Mouse (Mus musculus): ENCODE results near the gene Isca2.

The Isca2 gene

GRCm38 (mm10) chr12:84772726-84773441, at the start of gene Isca2, which contains the start of gene Npc2:
TSS of gene Isca2 (plus strand) at chr12:84773251.
TSS of gene Npc2 (minus strand) at chr12:84773152.
- no peaks in the 10 kb centered on the region for H3K36me3 ChIP-seq (ENCODE audit: control insufficient read depth, insufficient read depth, low read length, poor library complexity, severe bottlenecking)
- DNase-seq (ENCODE audit: low read depth, low spot score): peak; percentile 99

GRCm38 (mm10) chr12:84726391-84726790, 46.7 kb upstream of the Isca2 start:
- Histone ChIP-seq H3K36me3 (ENCODE audit: control insufficient read depth, insufficient read depth, low read length, poor library complexity, severe bottlenecking) (no peaks in the 10 kb centered on the region), H3K27me3 (ENCODE audit: control insufficient read depth, insufficient read depth, low read length, poor library complexity, severe bottlenecking) (no peaks in the 10 kb centered on the region)
- no peak for DNase-seq (ENCODE audit: low read depth, low spot score)

More at GRCm38 (mm10) chr12:84772726-84773441, at the start of gene Isca2, which contains the start of gene Npc2:
- H3K27me3 ChIP-seq (ENCODE audit: control insufficient read depth, insufficient read depth, low read length, poor library complexity, severe bottlenecking): no peaks in the 10 kb centered on the region

DNA sequence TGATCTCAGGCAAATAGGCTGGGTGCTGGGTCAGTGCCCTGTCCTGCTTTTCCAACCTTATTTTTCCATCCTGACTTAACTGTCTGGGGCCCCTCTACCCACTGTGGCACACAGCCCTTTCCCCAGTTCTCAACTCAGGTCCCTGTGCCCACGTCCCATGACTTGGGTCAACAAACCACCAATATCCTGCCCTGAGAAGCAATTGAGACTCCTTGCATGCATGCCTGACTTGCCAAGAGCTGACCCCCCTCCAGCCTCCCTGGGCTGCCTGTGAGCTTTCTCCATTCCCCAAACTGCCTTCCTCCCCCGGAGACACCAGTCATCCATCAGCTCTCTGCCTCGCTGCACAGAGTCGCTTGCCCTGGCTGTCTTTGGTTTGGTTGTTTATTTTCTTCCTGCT, 46.1 kb upstream of the Isca2 start:
- DNase-seq (ENCODE audit: low read depth, low spot score): no peak
- H3K27me3 ChIP-seq (ENCODE audit: control insufficient read depth, insufficient read depth, low read length, poor library complexity, severe bottlenecking): no peaks in the 10 kb centered on the region
- no peaks in the 10 kb centered on the region for H3K36me3 ChIP-seq (ENCODE audit: control insufficient read depth, insufficient read depth, low read length, poor library complexity, severe bottlenecking)

GRCm38 (mm10) chr12:84727434-84727833, 45.6 kb upstream of the Isca2 start:
- H3K27me3 ChIP-seq (ENCODE audit: control insufficient read depth, insufficient read depth, low read length, poor library complexity, severe bottlenecking): no peaks in the 10 kb centered on the region
- no peaks in the 10 kb centered on the region for H3K36me3 ChIP-seq (ENCODE audit: control insufficient read depth, insufficient read depth, low read length, poor library complexity, severe bottlenecking)
- no peak for DNase-seq (ENCODE audit: low read depth, low spot score)

DNA sequence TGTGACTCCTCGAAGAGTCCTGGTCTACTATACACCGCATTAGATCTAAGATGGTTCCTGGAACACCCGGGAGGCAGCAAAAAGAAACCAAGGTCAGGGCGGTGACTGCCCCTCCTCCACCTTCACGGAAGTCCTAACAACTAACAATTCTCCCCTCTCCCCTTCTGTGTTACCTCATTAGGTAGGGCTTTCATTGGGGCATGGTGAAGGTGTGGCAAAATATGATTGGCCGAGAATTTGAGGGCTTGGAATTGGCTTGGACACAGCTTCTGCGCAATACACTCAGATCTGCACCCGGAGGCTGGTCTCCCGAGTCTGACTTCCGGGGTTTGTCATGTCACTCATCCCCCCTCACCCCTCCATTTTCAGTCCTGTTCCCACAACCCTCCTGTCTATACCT, 44.6 kb upstream of the Isca2 start:
- Histone ChIP-seq H3K27me3 (ENCODE audit: control insufficient read depth, insufficient read depth, low read length, poor library complexity, severe bottlenecking) (no peaks in the 10 kb centered on the region), H3K36me3 (ENCODE audit: control insufficient read depth, insufficient read depth, low read length, poor library complexity, severe bottlenecking) (no peaks in the 10 kb centered on the region)
- no peak for DNase-seq (ENCODE audit: low read depth, low spot score)

DNA sequence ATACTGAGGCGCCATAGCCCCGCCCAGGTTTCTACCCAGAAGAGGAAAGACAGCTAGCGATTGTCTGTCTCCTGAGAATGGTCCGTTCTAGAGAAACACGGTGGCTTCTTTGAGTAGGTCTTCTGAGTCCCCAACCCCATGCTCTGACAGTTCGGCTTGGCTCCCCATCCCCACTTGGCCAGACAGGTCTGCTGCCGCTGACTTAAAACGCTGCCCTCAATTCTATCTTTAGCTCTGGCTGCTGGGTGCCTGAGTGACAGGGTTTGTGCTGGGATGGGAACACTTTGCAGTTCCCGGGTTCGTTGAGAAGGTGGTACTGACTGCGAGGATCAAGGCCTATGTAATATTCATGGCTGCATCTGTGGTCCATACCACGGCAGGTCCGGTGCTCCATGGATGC, 39.7 kb upstream of the Isca2 start:
- no peaks in the 10 kb centered on the region for H3K27me3 ChIP-seq (ENCODE audit: control insufficient read depth, insufficient read depth, low read length, poor library complexity, severe bottlenecking)
- DNase-seq (ENCODE audit: low read depth, low spot score): no peak

DNA sequence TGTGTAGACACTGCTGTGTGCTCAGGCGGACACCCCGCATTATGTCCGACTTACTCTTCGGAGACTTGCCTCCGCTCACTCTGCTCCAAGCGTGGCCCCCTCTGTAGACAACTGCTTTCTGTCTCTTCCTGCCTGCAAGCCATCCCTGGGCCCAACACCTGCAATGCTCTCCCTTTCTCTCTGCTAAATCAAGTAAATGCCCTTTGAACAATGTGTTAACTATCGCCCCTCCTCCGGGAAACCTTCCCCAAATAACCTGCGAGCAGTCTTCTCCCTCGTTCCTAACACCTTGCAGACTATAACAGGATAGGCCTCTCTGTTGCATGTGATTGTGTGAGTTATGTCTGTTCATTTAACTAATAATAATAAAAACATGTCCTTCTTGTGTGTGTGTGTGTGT, 29.6 kb upstream of the Isca2 start:
- no peaks in the 10 kb centered on the region for H3K27me3 ChIP-seq (ENCODE audit: control insufficient read depth, insufficient read depth, low read length, poor library complexity, severe bottlenecking)

More for the DNA sequence above, 39.7 kb upstream of the Isca2 start:
- no peaks in the 10 kb centered on the region for H3K36me3 ChIP-seq (ENCODE audit: control insufficient read depth, insufficient read depth, low read length, poor library complexity, severe bottlenecking)

GRCm38 (mm10) chr12:84745700-84746099, 27.4 kb upstream of the Isca2 start:
- Histone ChIP-seq H3K27me3 (ENCODE audit: control insufficient read depth, insufficient read depth, low read length, poor library complexity, severe bottlenecking) (no peaks in the 10 kb centered on the region), H3K36me3 (ENCODE audit: control insufficient read depth, insufficient read depth, low read length, poor library complexity, severe bottlenecking) (no peaks in the 10 kb centered on the region)
- no peak for DNase-seq (ENCODE audit: low read depth, low spot score)

More for the DNA sequence above, 29.6 kb upstream of the Isca2 start:
- no peaks in the 10 kb centered on the region for H3K36me3 ChIP-seq (ENCODE audit: control insufficient read depth, insufficient read depth, low read length, poor library complexity, severe bottlenecking)
- no peak for DNase-seq (ENCODE audit: low read depth, low spot score)

- H3K27me3 ChIP-seq (ENCODE audit: control insufficient read depth, insufficient read depth, low read length, poor library complexity, severe bottlenecking): no peaks in the 10 kb centered on the region
- no peak for DNase-seq (ENCODE audit: low read depth, low spot score)
- H3K36me3 ChIP-seq (ENCODE audit: control insufficient read depth, insufficient read depth, low read length, poor library complexity, severe bottlenecking): no peaks in the 10 kb centered on the region
Observed at GRCm38 (mm10) chr12:84748134-84748533, 24.9 kb upstream of the Isca2 start.

DNA sequence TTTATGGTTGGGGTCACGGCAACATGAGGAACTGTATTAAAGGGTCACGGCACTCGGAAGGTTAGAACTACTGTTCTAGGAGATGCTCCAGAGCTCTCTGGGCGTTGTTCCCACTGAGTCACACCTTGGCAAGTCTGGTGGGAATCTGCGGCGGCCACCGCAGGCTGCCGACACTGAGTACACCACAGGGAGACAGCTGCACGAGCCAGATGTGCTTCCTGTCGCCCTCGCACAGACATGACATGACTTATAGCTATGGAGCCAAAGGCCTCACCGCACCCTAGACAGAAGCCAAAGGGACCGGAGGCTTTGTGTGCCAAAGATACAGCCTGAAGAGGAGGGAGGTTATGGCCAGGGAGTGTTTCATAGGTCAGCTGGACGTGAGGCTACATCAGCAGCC, 22.4 kb upstream of the Isca2 start:
- no peak for DNase-seq (ENCODE audit: low read depth, low spot score)
- no peaks in the 10 kb centered on the region for H3K27me3 ChIP-seq (ENCODE audit: control insufficient read depth, insufficient read depth, low read length, poor library complexity, severe bottlenecking)
- H3K36me3 ChIP-seq (ENCODE audit: control insufficient read depth, insufficient read depth, low read length, poor library complexity, severe bottlenecking): no peaks in the 10 kb centered on the region

DNA sequence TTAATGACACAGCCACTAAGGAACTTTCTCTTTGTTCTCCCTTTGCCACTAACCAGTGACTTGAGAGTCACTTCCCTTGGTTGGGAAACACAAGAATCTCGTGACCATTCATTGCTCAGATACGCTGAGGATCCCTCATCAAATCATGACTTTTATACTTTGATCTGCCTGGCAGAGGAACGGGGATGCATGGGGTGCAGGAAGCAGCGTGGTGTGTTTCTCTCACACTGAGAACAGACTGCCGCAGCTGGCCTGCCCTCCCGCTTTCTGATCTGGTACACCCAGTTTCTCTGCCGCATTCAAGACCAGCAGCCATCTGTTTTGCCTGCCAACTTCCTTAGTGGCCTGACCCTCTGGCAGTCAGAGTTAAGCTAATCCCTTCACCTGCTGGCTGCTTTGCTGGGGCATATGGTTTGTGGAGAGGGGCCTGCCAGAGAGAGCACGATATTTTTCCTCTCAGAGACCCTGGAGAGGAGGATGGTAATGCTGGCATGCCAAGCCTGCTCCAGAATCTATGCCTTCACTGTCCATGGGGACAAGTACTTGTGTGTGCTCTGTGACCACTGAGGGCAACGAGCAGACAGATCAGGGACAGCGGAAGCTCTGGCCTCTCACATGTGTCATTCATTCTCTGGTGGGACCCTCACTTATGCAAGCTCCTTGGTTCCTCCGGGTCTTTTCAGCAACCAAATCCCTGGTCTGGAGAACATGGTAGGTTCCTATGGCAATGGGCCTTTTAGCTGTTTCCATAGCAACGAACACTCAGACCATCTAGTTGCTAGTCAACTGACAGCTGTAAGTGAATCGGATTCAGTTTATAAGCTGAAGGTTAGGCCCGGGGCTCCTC, 20.7 kb upstream of the Isca2 start:
- Histone ChIP-seq H3K27me3 (ENCODE audit: control insufficient read depth, insufficient read depth, low read length, poor library complexity, severe bottlenecking) (no peaks in the 10 kb centered on the region), H3K36me3 (ENCODE audit: control insufficient read depth, insufficient read depth, low read length, poor library complexity, severe bottlenecking) (no peaks in the 10 kb centered on the region; the same call in 1 of the 2 replicates)
- no peak for DNase-seq (ENCODE audit: low read depth, low spot score)

DNA sequence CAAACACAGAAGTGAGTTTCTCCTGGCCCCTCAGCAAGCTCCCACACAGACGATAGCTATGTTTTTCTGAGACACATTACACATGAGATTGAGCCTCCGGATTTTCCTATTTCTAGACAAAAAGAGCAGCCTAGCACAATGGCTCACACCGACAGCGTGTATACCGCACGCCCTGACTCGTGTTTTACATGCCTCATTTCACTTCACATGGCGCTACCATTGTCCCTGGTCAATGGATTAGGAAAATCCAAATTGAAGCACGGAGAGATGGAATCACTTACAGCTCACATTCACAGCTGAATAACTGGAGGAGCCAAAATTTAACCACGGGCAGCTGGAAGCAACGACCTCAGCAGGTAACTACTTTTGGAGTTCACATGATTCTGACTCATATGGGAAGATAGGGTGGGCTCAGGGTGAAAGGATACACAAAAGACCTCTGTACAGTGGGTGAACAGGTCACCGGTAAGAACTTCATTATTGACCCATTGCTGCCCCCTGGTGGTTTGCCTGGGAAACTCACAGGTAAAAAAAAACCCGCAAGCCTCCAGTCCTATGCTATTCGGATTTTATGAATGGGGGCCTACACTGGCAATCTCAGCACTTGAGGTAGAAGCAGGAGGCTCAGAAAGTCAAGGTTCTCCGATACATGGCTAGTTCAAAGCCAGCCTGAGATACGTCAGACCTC, 17.9 kb upstream of the Isca2 start:
- Histone ChIP-seq H3K36me3 (ENCODE audit: control insufficient read depth, insufficient read depth, low read length, poor library complexity, severe bottlenecking) (peaks cover 1% of the 10 kb centered on the region), H3K27me3 (ENCODE audit: control insufficient read depth, insufficient read depth, low read length, poor library complexity, severe bottlenecking) (no peaks in the 10 kb centered on the region)
- DNase-seq (ENCODE audit: low read depth, low spot score): peak; percentile 77

DNA sequence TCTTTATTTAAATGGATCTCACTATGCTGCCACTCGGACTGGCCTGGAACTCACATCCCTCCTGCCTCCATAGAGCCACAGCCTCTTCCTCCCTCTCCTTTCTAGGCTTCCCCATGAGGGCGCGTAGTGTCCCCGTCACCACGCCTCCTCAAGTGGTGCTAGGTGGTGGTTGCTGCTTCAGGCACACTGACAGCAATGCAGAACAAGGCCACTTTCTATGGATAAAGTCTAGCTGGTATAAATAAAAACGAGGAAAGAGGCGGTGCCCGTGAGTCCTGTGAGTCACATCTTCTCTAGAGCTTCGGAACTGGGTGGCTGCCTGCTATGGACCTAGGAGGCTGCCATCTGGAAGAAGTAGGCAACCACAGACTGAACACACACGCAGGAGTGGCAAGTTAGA, 17.0 kb upstream of the Isca2 start:
- no peak for DNase-seq (ENCODE audit: low read depth, low spot score)
- Histone ChIP-seq H3K36me3 (ENCODE audit: control insufficient read depth, insufficient read depth, low read length, poor library complexity, severe bottlenecking) (peaks cover 4% of the 10 kb centered on the region), H3K27me3 (ENCODE audit: control insufficient read depth, insufficient read depth, low read length, poor library complexity, severe bottlenecking) (no peaks in the 10 kb centered on the region)

DNA sequence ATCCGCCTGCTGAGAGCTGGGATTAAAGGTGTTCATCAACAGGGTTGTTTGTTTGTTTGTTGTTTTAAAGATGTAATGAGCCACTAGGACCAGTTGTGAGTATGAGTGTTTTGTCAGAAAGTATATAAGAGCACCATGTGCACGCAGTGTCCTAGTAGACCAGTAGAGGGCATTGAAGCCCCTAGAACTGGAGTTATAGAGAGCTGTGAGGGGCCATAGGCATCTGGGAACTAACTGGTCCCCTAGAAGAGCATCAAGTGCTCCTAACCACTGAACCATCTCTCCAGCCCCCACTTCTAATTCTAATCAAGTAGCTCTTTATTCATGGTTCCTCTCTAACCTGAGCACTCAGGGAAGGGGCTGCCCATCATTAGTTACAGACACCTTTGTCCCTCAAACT, 14.0 kb upstream of the Isca2 start:
- Histone ChIP-seq H3K27me3 (ENCODE audit: control insufficient read depth, insufficient read depth, low read length, poor library complexity, severe bottlenecking) (no peaks in the 10 kb centered on the region), H3K36me3 (ENCODE audit: control insufficient read depth, insufficient read depth, low read length, poor library complexity, severe bottlenecking) (peaks cover 4% of the 10 kb centered on the region)
- peak; percentile 57 for DNase-seq (ENCODE audit: low read depth, low spot score)

DNA sequence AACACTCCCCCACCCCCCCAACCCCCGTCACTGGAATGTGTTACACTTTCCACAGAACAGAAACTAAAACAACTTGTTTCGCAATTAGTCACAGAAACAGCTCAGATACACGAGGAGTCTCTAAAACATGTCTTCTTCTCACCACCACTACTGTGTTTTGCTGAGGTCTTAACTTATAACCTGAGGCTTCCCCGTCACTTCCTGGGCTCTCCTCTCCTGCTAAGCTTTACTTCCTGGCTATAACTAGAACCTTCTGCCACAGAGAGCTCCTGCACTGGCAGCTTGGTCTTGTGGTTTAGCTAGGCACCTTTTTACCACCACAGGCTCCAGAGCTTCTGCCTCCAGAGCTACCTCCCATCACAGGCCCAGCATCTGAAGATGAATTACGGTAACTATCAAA, 10.5 kb upstream of the Isca2 start:
- H3K36me3 ChIP-seq (ENCODE audit: control insufficient read depth, insufficient read depth, low read length, poor library complexity, severe bottlenecking): peaks cover 6% of the 10 kb centered on the region
- no peaks in the 10 kb centered on the region for H3K27me3 ChIP-seq (ENCODE audit: control insufficient read depth, insufficient read depth, low read length, poor library complexity, severe bottlenecking)
- DNase-seq (ENCODE audit: low read depth, low spot score): peak; percentile 11

Data from splenic B cell, adult 2 months (primary cell).